Comparison of ENCODE assay signal across 8 mouse cellular contexts in the genomic region with DNA sequence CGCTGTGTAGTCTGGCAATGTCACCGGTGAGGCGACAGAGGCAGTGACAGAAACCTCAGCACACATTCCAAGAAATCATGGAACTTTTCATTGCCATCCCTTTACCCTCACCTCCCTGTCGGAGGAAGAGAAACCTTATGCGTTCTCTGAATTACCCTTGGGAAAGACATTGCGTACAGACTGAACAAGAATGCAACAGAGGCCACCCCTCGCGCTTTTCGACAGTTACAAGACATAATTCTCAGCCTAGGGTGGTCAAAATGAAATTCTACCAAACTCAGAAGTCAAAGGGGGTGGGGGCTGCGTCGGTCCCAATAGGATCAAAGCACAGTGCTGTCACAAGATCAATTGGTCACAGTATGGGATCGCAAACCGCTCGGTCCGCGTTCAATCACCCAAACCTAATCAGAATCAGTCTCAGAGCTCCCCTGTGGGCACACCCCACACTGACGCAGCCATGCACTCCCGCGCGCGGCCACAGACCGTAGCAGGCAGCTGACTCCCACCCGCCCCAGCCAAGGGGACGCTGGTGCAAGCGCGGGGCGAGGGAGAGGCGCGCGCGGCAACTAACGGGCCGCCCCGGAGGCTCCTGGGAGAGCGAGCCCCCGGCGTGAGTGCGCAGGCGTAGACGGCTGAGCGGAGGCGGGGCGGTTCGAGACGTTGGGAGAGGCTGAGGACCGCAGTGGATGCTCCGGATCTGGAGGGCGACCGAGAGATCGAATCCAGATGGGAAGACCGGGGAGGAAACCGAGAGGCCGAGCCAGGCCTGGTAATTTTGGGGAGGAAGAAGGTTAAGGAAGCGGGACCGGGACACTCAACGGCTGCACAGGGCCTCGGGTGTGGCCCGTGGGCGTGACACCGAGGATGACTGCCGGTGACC. TPM values are rescaled to one million over a fixed set of nuclear protein-coding genes. Genes with fewer than 3 reads are reported as not detected.
DNase-seq lines count a peak whose midpoint lies in the region; ATAC-seq and TF ChIP-seq lines count a peak whose summit lies in the region.

A gene (plus strand): TSS at position 635 of the 880 bp plus-strand sequence.

- peaks cover 3% of the 10 kb centered on the region for H3K36me3 ChIP-seq in embryonic facial prominence, embryonic 15.5 days
- H3K36me3 ChIP-seq in kidney, embryonic 14.5 days (ENCODE audit: control insufficient read depth, insufficient read depth, low read length) = peaks cover 4% of the 10 kb centered on the region
- H3K36me3 ChIP-seq in limb, embryonic 14.5 days (ENCODE audit: control insufficient read depth, insufficient read depth, low read length) = 0 out of 2 replicates have a peak, but pooled peaks cover 3% of the 10 kb centered on the region
- peaks cover 3% of the 10 kb centered on the region; the same call in 1 of the 2 replicates for H3K36me3 ChIP-seq in midbrain, embryonic 16.5 days (ENCODE audit: control insufficient read depth, insufficient read depth, low read length)
- no peaks in the 10 kb centered on the region for H3K36me3 ChIP-seq in spleen, adult 2 months (ENCODE audit: control insufficient read depth, insufficient read depth, low read length)

- under 1% methylated on average over 61 of the region's 61 CpGs for WGBS in embryonic facial prominence, embryonic 15.5 days
- under 1% methylated on average over 61 of the region's 61 CpGs for WGBS in kidney, embryonic 14.5 days
- 3% methylated on average over 61 of the region's 61 CpGs for WGBS in limb, embryonic 14.5 days
- WGBS in midbrain, embryonic 16.5 days = under 1% methylated on average over 61 of the region's 61 CpGs
- under 1% methylated on average over 61 of the region's 61 CpGs for WGBS in spleen, adult 2 months

- DNase-seq in B cell, adult 2 months = peak; percentile 92
- peak; percentile 90 for DNase-seq in heart, adult 9 months (ENCODE audit: low spot score in 2 of 2)
- DNase-seq in limb, embryonic 14.5 days (ENCODE audit: low spot score) = peak; percentile 89
- peak; percentile 70 to 90 for DNase-seq in spleen, adult 2 months (ENCODE audit: low read depth in 1 of 2, low spot score in 2 of 2)

- H3K4me3 ChIP-seq in bone marrow macrophage, adult 2 months (ENCODE audit: insufficient read depth, low read length) = peak within 1 kb of the TSS; percentile 89
- H3K4me3 ChIP-seq in embryonic facial prominence, embryonic 15.5 days (replicated peaks) = peak within 1 kb of the TSS; percentile 77
- peak within 1 kb of the TSS; percentile 70 for H3K4me3 ChIP-seq in kidney, embryonic 14.5 days (ENCODE audit: low read length)
- H3K4me3 ChIP-seq in limb, embryonic 14.5 days (replicated peaks; ENCODE audit: low read length) = peak within 1 kb of the TSS; percentile 73
- peak within 1 kb of the TSS; percentile 83 for H3K4me3 ChIP-seq in midbrain, embryonic 16.5 days (ENCODE audit: low read depth, low read length)
- H3K4me3 ChIP-seq in spleen, adult 2 months (ENCODE audit: extremely low read depth, insufficient read depth, insufficient read length) = peak within 1 kb of the TSS; percentile 77

- peak within 1 kb of the TSS; percentile 81 for H3K4me2 ChIP-seq in embryonic facial prominence, embryonic 15.5 days (replicated peaks)
- peak within 1 kb of the TSS; percentile 63 for H3K4me2 ChIP-seq in kidney, embryonic 14.5 days (replicated peaks; ENCODE audit: low read depth, low read length)
- H3K4me2 ChIP-seq in limb, embryonic 14.5 days (replicated peaks; ENCODE audit: low read depth, low read length, severe bottlenecking) = peak within 1 kb of the TSS; percentile 85
- H3K4me2 ChIP-seq in midbrain, embryonic 16.5 days (ENCODE audit: low read length) = peak within 1 kb of the TSS; percentile 88

- ATAC-seq in embryonic facial prominence, embryonic 15.5 days (ENCODE audit: insufficient number of reproducible peaks, low FRiP score, low TSS enrichment, low read depth) = peak; percentile 94
- peak; percentile 96 for ATAC-seq in kidney, embryonic 14.5 days (ENCODE audit: low FRiP score, low TSS enrichment)
- peak; percentile 96 for ATAC-seq in limb, embryonic 14.5 days (ENCODE audit: low FRiP score, low read depth)
- peak; percentile 98 for ATAC-seq in midbrain, embryonic 16.5 days

- peaks cover 7% of the 10 kb centered on the region; the same call in 1 of the 2 replicates for H3K4me1 ChIP-seq in bone marrow macrophage, adult 2 months (ENCODE audit: control insufficient read depth, insufficient read depth, low read length)
- H3K4me1 ChIP-seq in embryonic facial prominence, embryonic 15.5 days = no peaks in the 10 kb centered on the region
- no peaks in the 10 kb centered on the region for H3K4me1 ChIP-seq in kidney, embryonic 14.5 days (ENCODE audit: control insufficient read depth, insufficient read depth, low read length)
- peaks cover 6% of the 10 kb centered on the region; the same call in 1 of the 2 replicates for H3K4me1 ChIP-seq in limb, embryonic 14.5 days (ENCODE audit: control insufficient read depth, insufficient read depth, low read length)
- peaks cover 16% of the 10 kb centered on the region for H3K4me1 ChIP-seq in midbrain, embryonic 16.5 days (ENCODE audit: control insufficient read depth, insufficient read depth, low read length)
- no peaks in the 10 kb centered on the region for H3K4me1 ChIP-seq in spleen, adult 2 months (ENCODE audit: control insufficient read depth, insufficient read depth, insufficient read length)

- H3K27ac ChIP-seq in bone marrow macrophage, adult 2 months (ENCODE audit: insufficient read depth, low read depth, low read length) = peak within 1 kb of the TSS; percentile 58
- H3K27ac ChIP-seq in embryonic facial prominence, embryonic 15.5 days (replicated peaks) = peak within 1 kb of the TSS; percentile 89
- H3K27ac ChIP-seq in kidney, embryonic 14.5 days (ENCODE audit: low read depth, low read length) = peak within 1 kb of the TSS; percentile 56; the same call in 1 of the 2 replicates
- H3K27ac ChIP-seq in limb, embryonic 14.5 days (replicated peaks; ENCODE audit: low read depth, low read length) = peak within 1 kb of the TSS; percentile 75
- peak within 1 kb of the TSS; percentile 88 for H3K27ac ChIP-seq in midbrain, embryonic 16.5 days (ENCODE audit: low read length)
- peak within 1 kb of the TSS; percentile 53; the same call in 1 of the 2 replicates for H3K27ac ChIP-seq in spleen, adult 2 months (ENCODE audit: insufficient read depth, low read length)

- H3K9me3 ChIP-seq in embryonic facial prominence, embryonic 15.5 days (replicated peaks) = no peaks in the 10 kb centered on the region
- H3K9me3 ChIP-seq in kidney, embryonic 14.5 days (ENCODE audit: control insufficient read depth, low read length) = peaks cover under 1% of the 10 kb centered on the region; the same call in 1 of the 2 replicates
- no peaks in the 10 kb centered on the region for H3K9me3 ChIP-seq in limb, embryonic 14.5 days (ENCODE audit: control insufficient read depth, low read length)
- no peaks in the 10 kb centered on the region for H3K9me3 ChIP-seq in midbrain, embryonic 16.5 days (replicated peaks; ENCODE audit: control insufficient read depth, low read length, poor library complexity, severe bottlenecking)

- H3K9ac ChIP-seq in embryonic facial prominence, embryonic 15.5 days = peak within 1 kb of the TSS; percentile 76
- peak within 1 kb of the TSS; percentile 65 for H3K9ac ChIP-seq in kidney, embryonic 14.5 days (ENCODE audit: low read depth, low read length)
- peak within 1 kb of the TSS; percentile 72 for H3K9ac ChIP-seq in limb, embryonic 14.5 days (ENCODE audit: low read depth, low read length, severe bottlenecking)
- H3K9ac ChIP-seq in midbrain, embryonic 16.5 days (ENCODE audit: low read depth, low read length) = peak within 1 kb of the TSS; percentile 89

- no peak for TF ChIP-seq CTCF in bone marrow macrophage, adult 2 months (IDR thresholded peaks at IDR 0.05; ENCODE audit: low read depth, low read length)
- no peak for TF ChIP-seq CTCF in spleen, adult 2 months (IDR thresholded peaks at IDR 0.05; ENCODE audit: extremely low read depth, insufficient read depth, insufficient read length, insufficient replicate concordance)

- no peak for TF ChIP-seq POLR2A in bone marrow macrophage, adult 2 months (IDR thresholded peaks at IDR 0.05; ENCODE audit: borderline replicate concordance, low read depth, low read length)
- TF ChIP-seq POLR2A in limb, embryonic 14.5 days (IDR thresholded peaks at IDR 0.05; ENCODE audit: borderline replicate concordance, extremely low read depth, insufficient read depth, insufficient read length) = peak; percentile 82; the same call in 1 of the 2 replicates
- TF ChIP-seq POLR2A in spleen, adult 2 months (IDR thresholded peaks at IDR 0.05; ENCODE audit: low read depth, low read length) = peak; percentile 24; the same call in 1 of the 2 replicates

- no peaks in the 10 kb centered on the region for H3K27me3 ChIP-seq in embryonic facial prominence, embryonic 15.5 days
- no peaks in the 10 kb centered on the region for H3K27me3 ChIP-seq in kidney, embryonic 14.5 days (ENCODE audit: control insufficient read depth, insufficient read depth, low read length)
- no peaks in the 10 kb centered on the region for H3K27me3 ChIP-seq in limb, embryonic 14.5 days (ENCODE audit: control insufficient read depth, insufficient read depth, low read length)
- no peaks in the 10 kb centered on the region for H3K27me3 ChIP-seq in midbrain, embryonic 16.5 days (ENCODE audit: control insufficient read depth, insufficient read depth, low read depth, low read length)
- H3K27me3 ChIP-seq in spleen, adult 2 months (ENCODE audit: control insufficient read depth, insufficient read depth, low read length) = no peaks in the 10 kb centered on the region

RNA-seq across cellular contexts. Expression of the gene that starts here (rescaled TPM):
- polyA plus RNA-seq in bone marrow macrophage, adult 2 months (2012; ENCODE audit: insufficient read depth, insufficient read length, missing spikeins) = 7.7 and 8.9 TPM in 2 replicates
- 14.6 and 15.4 TPM in 2 replicates for polyA plus RNA-seq in embryonic facial prominence, embryonic 15.5 days (2015; fragmentation: Nextera tagmentation; extraction: Ambion mirVana)
- 5.2 and 6.1 TPM in 2 replicates for polyA plus RNA-seq in kidney, embryonic 14.5 days (2014; fragmentation: Nextera tagmentation; extraction: Ambion mirVana)
- 5.8 TPM in 2 replicates for polyA plus RNA-seq in limb, embryonic 14.5 days (2012; rRNA removed)
- 5.0 and 5.9 TPM in 2 replicates for polyA plus RNA-seq in limb, embryonic 14.5 days (2014; fragmentation: Nextera tagmentation; extraction: Ambion mirVana)
- polyA plus RNA-seq in midbrain, embryonic 16.5 days (2015; fragmentation: Nextera tagmentation; extraction: Ambion mirVana) = 24.5 and 26.6 TPM in 2 replicates
- 0.92 and 1.9 TPM in 2 replicates for polyA plus RNA-seq in spleen, adult 2 months (2012; rRNA removed)

Comparison
In these comparisons a context has a peak if more than half of its experiments do, and no peak if none do; other contexts are left out.
1. Peak in every context shown above with its lines: DNase-seq, ATAC-seq, H3K4me3 ChIP-seq and H3K27ac ChIP-seq.